Mouse (Mus musculus): ENCODE results near the gene Ppip5k2.

DNA sequence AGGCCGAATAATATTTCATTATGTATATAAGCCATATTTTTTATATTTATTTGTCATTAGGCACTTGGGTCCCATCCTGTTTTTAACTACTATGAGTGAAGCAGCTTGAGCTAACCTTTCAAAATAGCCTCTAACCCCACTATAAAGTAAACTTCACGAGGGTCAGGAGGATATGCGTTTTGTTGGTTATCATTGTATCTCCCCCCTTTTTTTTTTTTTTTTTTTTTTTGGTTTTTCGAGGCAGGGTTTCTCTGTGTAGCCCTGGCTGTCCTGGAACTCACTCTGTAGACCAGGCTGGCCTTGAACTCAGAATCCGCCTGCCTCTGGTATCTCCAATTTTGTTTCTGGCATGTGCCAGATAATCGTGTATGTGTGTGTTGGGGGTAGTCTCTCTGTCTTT lies 3.2 kb upstream of the Ppip5k2 start:
- TF ChIP-seq CTCF (IDR thresholded peaks at IDR 0.05; ENCODE audit: low read depth, low read length), result no peak
- TF ChIP-seq POLR2A (IDR thresholded peaks at IDR 0.05; ENCODE audit: extremely low read depth, insufficient read depth, low read length), result no peak
